Mouse (Mus musculus) liver, embryonic 14.5 days (tissue): ENCODE results near the gene Egln3.

Experiments
- CTCF ChIP-seq: IDR thresholded peaks from 2 replicates; pipeline ENCODE4 v1.5.1; 2016; ENCODE audit warnings: antibody characterized with exemption, low read depth, control low read depth
- EP300 ChIP-seq: IDR thresholded peaks from 2 replicates; pipeline ENCODE4 v1.6.1; 2016; ENCODE audit warnings: antibody characterized with exemption, low read depth

- no peak for TF ChIP-seq EP300
- no peak for TF ChIP-seq CTCF
Measured at GRCm38 (mm10) chr12:54247835-54248234, 44.2 kb upstream of the Egln3 start.
